Mouse (Mus musculus) limb, embryonic 10.5 days (tissue): ENCODE measurements around the gene Rasgef1b. TPM values are rescaled to one million over a fixed set of nuclear protein-coding genes. Genes with fewer than 3 reads are reported as not detected.

Experiments used
- DNase-seq: peaks from one replicate; pipeline ENCODE4 v3.0.0-alpha.2; 2017; ENCODE audit warnings: low spot score
- H3K27ac ChIP-seq: fragments of 300-500 bp; sonication (generic); 2 replicates; pipeline ENCODE4 v1.5.1; 2016; ENCODE audit warnings: mild to moderate bottlenecking
- H3K27me3 ChIP-seq: fragments of 300-500 bp; sonication (generic); 2 replicates; pipeline ENCODE4 v1.6.1; 2016; ENCODE audit warnings: low read depth, mild to moderate bottlenecking; ENCODE audit not compliant: poor library complexity, severe bottlenecking
- H3K36me3 ChIP-seq: fragments of 300-500 bp; sonication (generic); 2 replicates; pipeline ENCODE4 v1.6.1; 2016; ENCODE audit warnings: mild to moderate bottlenecking, moderate library complexity
- H3K4me1 ChIP-seq: fragments of 300-500 bp; sonication (generic); 2 replicates; pipeline ENCODE4 v1.6.1; 2016
- H3K4me3 ChIP-seq: fragments of 300-500 bp; sonication (generic); 2 replicates; pipeline ENCODE4 v1.5.1; 2016; ENCODE audit warnings: mild to moderate bottlenecking, moderate library complexity
- H3K9me3 ChIP-seq: fragments of 300-500 bp; sonication (generic); replicated peaks from 2 replicates; pipeline ENCODE4 v1.6.1; 2016; ENCODE audit warnings: mild to moderate bottlenecking
- WGBS: fragments of 180-500 bp; shearing (Covaris S2); methylation state at CpG from one replicate; pipeline ENCODE4 v1.1.7; 2016; 5-methylcytosine and 5-hydroxymethylcytosine counted together
- polyA plus RNA-seq: library from polyadenylated mRNA; unstranded; fragments of >200 nt; fragmentation: Nextera tagmentation; extraction: Ambion mirVana; gene quantifications from 2 replicates; pipeline ENCODE4 v1.2.1, GENCODE M21; 2016

Rasgef1b gene
- polyA plus RNA-seq, 1 experiment from 2014 or later = 32.5 TPM

- no peaks in the 10 kb centered on the region for H3K27me3 ChIP-seq
- H3K9me3 ChIP-seq = no peaks in the 10 kb centered on the region
- no peak overlapping the region for H3K4me3 ChIP-seq
- no peak overlapping the region for H3K27ac ChIP-seq
- DNase-seq = no peak
- 86% methylated on average over 6 of the region's 6 CpGs for WGBS
- H3K36me3 ChIP-seq = no peaks in the 10 kb centered on the region
- H3K4me1 ChIP-seq = no peaks in the 10 kb centered on the region
These were observed 240.2 kb downstream of the Rasgef1b start for GRCm38 (mm10) chr5:99488479-99489158.

GRCm38 (mm10) chr5:99487009-99487858 lies 241.6 kb downstream of the Rasgef1b start:
- no peak overlapping the region for H3K4me3 ChIP-seq
- H3K4me1 ChIP-seq = no peaks in the 10 kb centered on the region
- DNase-seq = no peak
- WGBS = 83% methylated on average over 5 of the region's 5 CpGs
- H3K27me3 ChIP-seq = no peaks in the 10 kb centered on the region
- no peaks in the 10 kb centered on the region for H3K9me3 ChIP-seq
- no peak overlapping the region for H3K27ac ChIP-seq
- no peaks in the 10 kb centered on the region for H3K36me3 ChIP-seq

GRCm38 (mm10) chr5:99483162-99483561 lies 245.7 kb downstream of the Rasgef1b start:
- 94% methylated on average over 5 of the region's 5 CpGs for WGBS
- Histone ChIP-seq H3K27me3 (no peaks in the 10 kb centered on the region), H3K36me3 (no peaks in the 10 kb centered on the region), H3K9me3 (no peaks in the 10 kb centered on the region), H3K27ac (no peak overlapping the region), H3K4me1 (peaks cover 26% of the 10 kb centered on the region), H3K4me3 (no peak overlapping the region)
- no peak for DNase-seq

- Histone ChIP-seq H3K4me1 (peaks cover 26% of the 10 kb centered on the region), H3K36me3 (no peaks in the 10 kb centered on the region), H3K27me3 (no peaks in the 10 kb centered on the region), H3K4me3 (no peak overlapping the region), H3K9me3 (no peaks in the 10 kb centered on the region), H3K27ac (no peak overlapping the region)
- DNase-seq = no peak
- 94% methylated on average over 6 of the region's 6 CpGs for WGBS
These were observed 246.3 kb downstream of the Rasgef1b start for GRCm38 (mm10) chr5:99482524-99482923.

- no peak overlapping the region for H3K4me3 ChIP-seq
- H3K4me1 ChIP-seq = peaks cover 26% of the 10 kb centered on the region
- no peaks in the 10 kb centered on the region for H3K27me3 ChIP-seq
- H3K27ac ChIP-seq = no peak overlapping the region
- WGBS = 93% methylated on average over 7 of the region's 7 CpGs
- DNase-seq = no peak
- no peaks in the 10 kb centered on the region for H3K36me3 ChIP-seq
- H3K9me3 ChIP-seq = no peaks in the 10 kb centered on the region
These were observed 246.8 kb downstream of the Rasgef1b start for GRCm38 (mm10) chr5:99482016-99482415.

GRCm38 (mm10) chr5:99480078-99481031 lies 248.5 kb downstream of the Rasgef1b start:
- Histone ChIP-seq H3K4me1 (peaks cover 26% of the 10 kb centered on the region), H3K27me3 (no peaks in the 10 kb centered on the region), H3K27ac (peak overlapping the region; percentile 84), H3K4me3 (peak overlapping the region; percentile 45), H3K9me3 (no peaks in the 10 kb centered on the region), H3K36me3 (no peaks in the 10 kb centered on the region)
- WGBS = 82% methylated on average over 6 of the region's 6 CpGs
- DNase-seq = no peak

GRCm38 (mm10) chr5:99479263-99480077 lies 249.4 kb downstream of the Rasgef1b start:
- Histone ChIP-seq H3K4me1 (peaks cover 26% of the 10 kb centered on the region), H3K36me3 (no peaks in the 10 kb centered on the region), H3K27ac (peak overlapping the region; percentile 84), H3K9me3 (no peaks in the 10 kb centered on the region), H3K27me3 (no peaks in the 10 kb centered on the region), H3K4me3 (peak overlapping the region; percentile 45)
- peak; percentile 74 for DNase-seq
- WGBS = under 1% methylated on average over 20 of the region's 20 CpGs

- no peaks in the 10 kb centered on the region for H3K36me3 ChIP-seq
- peaks cover 26% of the 10 kb centered on the region for H3K4me1 ChIP-seq
- H3K4me3 ChIP-seq = no peak overlapping the region
- H3K9me3 ChIP-seq = no peaks in the 10 kb centered on the region
- no peak overlapping the region for H3K27ac ChIP-seq
- DNase-seq = no peak
- no peaks in the 10 kb centered on the region for H3K27me3 ChIP-seq
- 70% methylated on average over 4 of the region's 4 CpGs for WGBS
These were observed 250.1 kb downstream of the Rasgef1b start for GRCm38 (mm10) chr5:99478716-99479115.

GRCm38 (mm10) chr5:99477420-99477815 lies 251.4 kb downstream of the Rasgef1b start:
- no peak for DNase-seq
- H3K4me3 ChIP-seq = no peak overlapping the region
- no peaks in the 10 kb centered on the region for H3K9me3 ChIP-seq
- peaks cover 37% of the 10 kb centered on the region for H3K4me1 ChIP-seq
- H3K36me3 ChIP-seq = no peaks in the 10 kb centered on the region
- no peaks in the 10 kb centered on the region for H3K27me3 ChIP-seq
- 96% methylated on average over 9 of the region's 9 CpGs for WGBS
- H3K27ac ChIP-seq = no peak overlapping the region

- WGBS = 92% methylated on average over 6 of the region's 6 CpGs
- Histone ChIP-seq H3K27ac (no peak overlapping the region), H3K4me3 (no peak overlapping the region), H3K27me3 (no peaks in the 10 kb centered on the region), H3K4me1 (peaks cover 37% of the 10 kb centered on the region), H3K9me3 (no peaks in the 10 kb centered on the region), H3K36me3 (no peaks in the 10 kb centered on the region)
- no peak for DNase-seq
These were observed 252.0 kb downstream of the Rasgef1b start for GRCm38 (mm10) chr5:99476640-99477419.

- H3K36me3 ChIP-seq = no peaks in the 10 kb centered on the region
- 64% methylated on average over 5 of the region's 5 CpGs for WGBS
- H3K4me1 ChIP-seq = peaks cover 26% of the 10 kb centered on the region
- no peak overlapping the region for H3K4me3 ChIP-seq
- no peaks in the 10 kb centered on the region for H3K27me3 ChIP-seq
- no peak overlapping the region for H3K27ac ChIP-seq
- H3K9me3 ChIP-seq = no peaks in the 10 kb centered on the region
- DNase-seq = peak; percentile 47
These were observed 256.1 kb downstream of the Rasgef1b start for GRCm38 (mm10) chr5:99472607-99473335.
